Mouse (Mus musculus) brown adipose tissue, adult 24 weeks (tissue): Measurements from ENCODE around the gene 1520401A03Rik. TPM values are rescaled to one million over a fixed set of nuclear protein-coding genes. Genes with fewer than 3 reads are reported as not detected.

ENCODE experiments used
- H3K27ac ChIP-seq: fragments of 200-500 bp; replicated peaks from 2 replicates; pipeline ENCODE4 v1.5.1; 2012; ENCODE audit warnings: low read depth, mild to moderate bottlenecking, low read length
- H3K4me1 ChIP-seq: fragments of 200-500 bp; 2 replicates; pipeline ENCODE4 v1.6.1; 2012; ENCODE audit warnings: low read length, mixed read lengths; ENCODE audit not compliant: control insufficient read depth, insufficient read depth, insufficient read length
- H3K4me3 ChIP-seq: fragments of 200-500 bp; 2 replicates; pipeline ENCODE4 v1.5.1; 2012; ENCODE audit warnings: low read depth, mild to moderate bottlenecking, low read length, moderate library complexity; ENCODE audit not compliant: insufficient read depth
- polyA plus RNA-seq: library from polyadenylated mRNA; stranded (reverse); fragments of >200 nt; gene quantifications from 2 replicates; pipeline ENCODE4 v1.2.4, GENCODE M21; 2012; ENCODE audit not compliant: missing spikeins, insufficient read depth, insufficient read length

1520401A03Rik gene
- polyA plus RNA-seq, 1 experiment = not detected

- Histone ChIP-seq H3K27ac (no peak overlapping the region), H3K4me3 (no peak overlapping the region), H3K4me1 (peaks cover 7% of the 10 kb centered on the region; the same call in 1 of the 2 replicates)
Measured at GRCm38 (mm10) chr17:23737493-23738445, 15.2 kb upstream of the 1520401A03Rik start.

GRCm38 (mm10) chr17:23734341-23734740 lies 11.8 kb upstream of the 1520401A03Rik start:
- Histone ChIP-seq H3K27ac (no peak overlapping the region), H3K4me3 (no peak overlapping the region), H3K4me1 (peaks cover 7% of the 10 kb centered on the region)

GRCm38 (mm10) chr17:23730441-23730840 lies 7.9 kb upstream of the 1520401A03Rik start:
- Histone ChIP-seq H3K27ac (no peak overlapping the region), H3K4me1 (no peaks in the 10 kb centered on the region; the same call in none of the 2 replicates), H3K4me3 (no peak overlapping the region)

GRCm38 (mm10) chr17:23726758-23727142 lies 4.2 kb upstream of the 1520401A03Rik start:
- Histone ChIP-seq H3K27ac (0 out of 2 replicates have a peak overlapping the region, but pooled peaks have one; percentile 9), H3K4me3 (peak overlapping the region; percentile 72), H3K4me1 (no peaks in the 10 kb centered on the region; the same call in 1 of the 2 replicates)

- Histone ChIP-seq H3K4me1 (no peaks in the 10 kb centered on the region; the same call in 1 of the 2 replicates), H3K4me3 (peak within 1 kb of the TSS; percentile 72), H3K27ac (peak within 1 kb of the TSS; percentile 42)
Measured at GRCm38 (mm10) chr17:23725999-23726757, 3.6 kb upstream of the 1520401A03Rik start, which contains the start of gene Pkmyt1. Gene Pkmyt1 (plus strand): TSS chr17:23726336.

- Histone ChIP-seq H3K27ac (no peak overlapping the region), H3K4me1 (no peaks in the 10 kb centered on the region), H3K4me3 (peak overlapping the region; percentile 64)
Measured at GRCm38 (mm10) chr17:23725477-23725876, 2.9 kb upstream of the 1520401A03Rik start.

GRCm38 (mm10) chr17:23721886-23722285 lies 697 bp downstream of the 1520401A03Rik start:
- Histone ChIP-seq H3K27ac (no peak overlapping the region), H3K4me3 (no peak overlapping the region), H3K4me1 (no peaks in the 10 kb centered on the region)

- Histone ChIP-seq H3K4me1 (no peaks in the 10 kb centered on the region), H3K27ac (no peak overlapping the region), H3K4me3 (no peak overlapping the region)
Measured at GRCm38 (mm10) chr17:23719455-23719854, 3.1 kb downstream of the 1520401A03Rik start.

GRCm38 (mm10) chr17:23717003-23717402 lies 5.6 kb downstream of the 1520401A03Rik start:
- Histone ChIP-seq H3K27ac (no peak overlapping the region), H3K4me1 (no peaks in the 10 kb centered on the region), H3K4me3 (no peak overlapping the region)

GRCm38 (mm10) chr17:23706212-23706611 lies 16.4 kb downstream of the 1520401A03Rik start:
- no peaks in the 10 kb centered on the region for H3K4me1 ChIP-seq
- H3K4me3 ChIP-seq = no peak overlapping the region
- no peak overlapping the region for H3K27ac ChIP-seq

GRCm38 (mm10) chr17:23705525-23706104 lies 17.0 kb downstream of the 1520401A03Rik start:
- H3K27ac ChIP-seq = no peak overlapping the region
- H3K4me1 ChIP-seq = no peaks in the 10 kb centered on the region
- H3K4me3 ChIP-seq = no peak overlapping the region

GRCm38 (mm10) chr17:23704741-23705140 lies 17.8 kb downstream of the 1520401A03Rik start:
- H3K4me3 ChIP-seq = no peak overlapping the region
- no peak overlapping the region for H3K27ac ChIP-seq
- no peaks in the 10 kb centered on the region for H3K4me1 ChIP-seq

- Histone ChIP-seq H3K4me3 (no peak overlapping the region), H3K4me1 (no peaks in the 10 kb centered on the region), H3K27ac (no peak overlapping the region)
Measured at GRCm38 (mm10) chr17:23703301-23703700, 19.3 kb downstream of the 1520401A03Rik start.

GRCm38 (mm10) chr17:23700079-23700478 lies 22.5 kb downstream of the 1520401A03Rik start:
- H3K4me1 ChIP-seq = no peaks in the 10 kb centered on the region
- H3K4me3 ChIP-seq = peak overlapping the region; percentile 67
- no peak overlapping the region for H3K27ac ChIP-seq
